Mouse (Mus musculus) stomach, embryonic 14.5 days (tissue): ENCODE data around the gene Megf11. TPM values are rescaled to one million over a fixed set of nuclear protein-coding genes. Genes with fewer than 3 reads are reported as not detected.
A peak's percentile ranks its signal among the peaks of the same experiment; 100 is the strongest.

Experiments
- ATAC-seq: fragments of 200-750 bp; cut with Nextera tagmentation; 2 replicates; pipeline ENCODE4 v1.8.0; 2017; ENCODE audit warnings: low read depth, moderate TSS enrichment; ENCODE audit not compliant: insufficient number of reproducible peaks, insufficient read depth, low FRiP score
- H3K27ac ChIP-seq: fragments of 300-500 bp; sonication (generic); 2 replicates; pipeline ENCODE4 v1.5.1; 2014; ENCODE audit warnings: mild to moderate bottlenecking, low read length, moderate library complexity, mixed read lengths
- H3K27me3 ChIP-seq: fragments of 300-500 bp; sonication (generic); 2 replicates; pipeline ENCODE4 v1.6.1; 2014; ENCODE audit warnings: low read length, control low read depth, mixed read lengths; ENCODE audit not compliant: control insufficient read depth, insufficient read depth
- H3K36me3 ChIP-seq: fragments of 300-500 bp; sonication (generic); 2 replicates; pipeline ENCODE4 v1.6.1; 2014; ENCODE audit warnings: mild to moderate bottlenecking, control low read depth, low read length, moderate library complexity, mixed read lengths; ENCODE audit not compliant: control insufficient read depth, insufficient read depth
- H3K4me1 ChIP-seq: fragments of 300-500 bp; sonication (generic); 2 replicates; pipeline ENCODE4 v1.6.1; 2014; ENCODE audit warnings: low read length, control low read depth, mixed read lengths; ENCODE audit not compliant: control insufficient read depth, insufficient read depth
- H3K4me2 ChIP-seq: fragments of 300-500 bp; sonication (generic); replicated peaks from 2 replicates; pipeline ENCODE4 v1.6.1; 2014; ENCODE audit warnings: low read depth, low read length, control low read depth
- H3K4me3 ChIP-seq: fragments of 300-500 bp; sonication (generic); 2 replicates; pipeline ENCODE4 v1.5.1; 2014; ENCODE audit warnings: low read depth, low read length, control low read depth
- H3K9ac ChIP-seq: fragments of 300-500 bp; sonication (generic); replicated peaks from 2 replicates; pipeline ENCODE4 v1.6.1; 2014; ENCODE audit warnings: low read depth, mild to moderate bottlenecking, control low read depth, low read length, moderate library complexity, mixed read lengths
- H3K9me3 ChIP-seq: fragments of 300-500 bp; sonication (generic); 2 replicates; pipeline ENCODE4 v1.6.1; 2016; ENCODE audit warnings: low read depth, low read length, control low read depth; ENCODE audit not compliant: control insufficient read depth
- WGBS: fragments of 180-500 bp; shearing (Covaris S2); extraction: QIAGEN DNeasy Blood & Tissue Kit; methylation state at CpG from one replicate; pipeline ENCODE4 v1.1.7; 2014; 5-methylcytosine and 5-hydroxymethylcytosine counted together
- polyA plus RNA-seq: library from polyadenylated mRNA; unstranded; fragments of >200 nt; fragmentation: Nextera tagmentation; extraction: Ambion mirVana; gene quantifications from 2 replicates; pipeline ENCODE4 v1.2.1, GENCODE M21; 2014

Megf11 gene
- polyA plus RNA-seq, 1 experiment from 2014 or later: 1.9 TPM

DNA sequence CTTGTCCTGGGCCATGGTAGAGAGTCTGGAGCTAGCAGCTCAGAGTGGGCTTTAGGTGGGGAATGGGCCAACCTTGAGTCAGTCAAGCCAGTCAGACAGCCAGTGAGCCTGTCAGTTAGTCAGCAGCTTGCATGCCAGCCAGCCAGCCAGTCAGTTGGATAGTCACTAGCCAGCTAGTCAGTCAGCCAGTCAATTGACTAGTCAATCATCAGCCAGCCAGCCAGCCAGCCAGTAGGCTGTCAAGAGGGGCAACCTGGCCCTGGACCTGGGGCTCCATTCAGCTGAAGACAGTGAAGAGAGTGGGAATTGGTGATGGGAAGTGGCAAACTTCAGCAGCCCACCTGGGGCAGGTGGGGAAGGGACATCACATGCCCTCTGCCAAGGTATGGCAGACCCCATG is 77.4 kb downstream of the Megf11 start:
- Histone ChIP-seq H3K4me1 (peaks cover 8% of the 10 kb centered on the region; the same call in 1 of the 2 replicates), H3K9ac (no peak overlapping the region), H3K36me3 (no peaks in the 10 kb centered on the region), H3K27ac (no peak overlapping the region), H3K4me2 (no peak overlapping the region), H3K9me3 (no peaks in the 10 kb centered on the region), H3K27me3 (no peaks in the 10 kb centered on the region), H3K4me3 (no peak overlapping the region)
- no peak for ATAC-seq

DNA sequence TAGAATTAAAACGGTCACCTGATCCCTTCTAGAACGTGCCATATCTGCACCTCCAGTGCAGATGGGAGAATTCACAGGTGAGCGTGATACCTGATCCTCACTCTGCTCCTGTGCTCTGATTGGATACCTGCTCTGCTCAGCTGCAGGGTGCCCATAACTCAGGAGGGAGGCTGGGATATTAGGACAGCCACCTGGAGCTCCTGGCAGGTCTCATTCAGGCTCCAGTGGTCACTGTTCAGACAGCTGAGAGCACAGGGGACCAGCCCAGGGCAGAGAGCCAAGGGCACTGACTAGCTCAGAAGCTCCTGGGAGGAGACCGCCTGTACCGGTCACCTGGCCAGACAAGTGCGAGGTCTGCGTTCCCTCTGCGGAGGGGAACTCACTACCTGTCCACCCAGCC is 80.7 kb downstream of the Megf11 start:
- Histone ChIP-seq H3K27me3 (no peaks in the 10 kb centered on the region), H3K27ac (no peak overlapping the region), H3K4me2 (no peak overlapping the region), H3K4me3 (no peak overlapping the region), H3K9me3 (no peaks in the 10 kb centered on the region), H3K36me3 (no peaks in the 10 kb centered on the region), H3K4me1 (no peaks in the 10 kb centered on the region), H3K9ac (no peak overlapping the region)
- peak; percentile 69; the same call in 1 of the 2 replicates for ATAC-seq
- 60% methylated on average over 8 of the region's 8 CpGs for WGBS

DNA sequence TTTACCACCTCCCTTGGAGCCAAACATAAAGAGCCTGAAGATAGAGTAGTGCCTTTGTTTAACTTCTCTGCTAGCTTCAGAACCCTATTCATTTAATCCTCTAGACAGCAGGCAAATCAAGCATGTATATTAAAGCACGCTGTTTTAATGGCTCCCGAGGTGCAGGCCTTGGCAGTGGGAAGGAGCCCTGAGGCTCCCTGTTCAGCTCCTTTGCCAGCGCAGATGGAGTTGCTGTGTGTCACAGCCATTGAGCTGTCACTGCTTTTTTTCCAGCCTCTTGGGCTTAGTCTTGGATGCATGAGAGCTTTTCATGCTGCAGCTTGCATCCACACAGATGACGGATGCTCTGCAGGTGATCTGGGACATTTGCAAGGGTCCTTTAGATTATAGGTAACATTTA is 81.1 kb downstream of the Megf11 start:
- WGBS: 53% methylated on average over 4 of the region's 4 CpGs
- ATAC-seq: no peak
- Histone ChIP-seq H3K27ac (no peak overlapping the region), H3K36me3 (no peaks in the 10 kb centered on the region), H3K27me3 (no peaks in the 10 kb centered on the region), H3K4me2 (no peak overlapping the region), H3K9ac (no peak overlapping the region), H3K9me3 (no peaks in the 10 kb centered on the region), H3K4me3 (no peak overlapping the region), H3K4me1 (no peaks in the 10 kb centered on the region)

DNA sequence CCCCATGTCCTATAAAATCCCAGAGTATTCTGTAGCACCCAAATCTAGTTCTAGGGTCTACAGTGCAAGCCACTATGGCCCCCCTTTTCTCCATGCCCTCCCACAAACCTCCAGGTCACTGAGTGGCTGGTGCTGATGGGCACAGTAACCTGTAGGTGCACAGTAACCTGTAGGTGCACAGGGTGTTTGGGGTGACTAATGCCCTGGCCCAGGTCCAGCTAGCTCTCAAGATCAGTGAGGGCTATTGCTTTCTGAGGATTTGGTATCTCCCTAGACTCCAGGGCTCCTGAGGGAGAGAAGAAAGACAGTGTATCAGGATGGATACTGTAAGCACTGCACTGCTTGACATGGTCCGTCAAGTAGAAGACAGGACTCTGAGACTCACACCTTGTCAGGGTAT is 85.4 kb downstream of the Megf11 start:
- WGBS: 89% methylated on average over 1 of the region's 1 CpGs
- no peak overlapping the region for H3K4me3 ChIP-seq
- H3K9me3 ChIP-seq: no peaks in the 10 kb centered on the region
- H3K4me2 ChIP-seq: no peak overlapping the region
- no peak for ATAC-seq
- no peaks in the 10 kb centered on the region for H3K27me3 ChIP-seq
- no peak overlapping the region for H3K9ac ChIP-seq
- no peaks in the 10 kb centered on the region for H3K36me3 ChIP-seq
- no peak overlapping the region for H3K27ac ChIP-seq
- H3K4me1 ChIP-seq: no peaks in the 10 kb centered on the region

DNA sequence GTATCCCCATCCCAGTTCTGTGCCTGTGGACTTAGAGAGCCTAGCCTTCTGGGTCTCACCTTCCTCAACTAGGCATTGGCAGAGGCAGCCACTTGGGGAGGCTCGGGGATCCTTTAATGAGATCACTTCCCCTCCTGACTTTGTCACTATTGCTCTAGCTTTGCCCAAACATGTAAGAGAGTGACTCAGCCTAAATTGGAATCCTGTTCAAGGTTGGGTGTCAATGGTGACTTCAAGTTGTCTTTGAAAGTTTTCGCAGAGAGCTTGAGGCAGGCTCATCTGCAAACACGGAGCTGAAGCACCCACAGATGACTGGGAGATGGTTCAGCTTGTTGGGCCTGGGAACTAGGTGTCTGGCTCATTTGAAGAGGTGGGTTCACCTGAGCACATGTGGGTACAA is 85.9 kb downstream of the Megf11 start:
- H3K27ac ChIP-seq: no peak overlapping the region
- H3K9ac ChIP-seq: no peak overlapping the region
- H3K9me3 ChIP-seq: no peaks in the 10 kb centered on the region
- no peaks in the 10 kb centered on the region for H3K36me3 ChIP-seq
- H3K4me3 ChIP-seq: no peak overlapping the region
- no peak overlapping the region for H3K4me2 ChIP-seq
- H3K27me3 ChIP-seq: no peaks in the 10 kb centered on the region
- no peak for ATAC-seq
- no peaks in the 10 kb centered on the region for H3K4me1 ChIP-seq
- WGBS: 88% methylated on average over 3 of the region's 3 CpGs

DNA sequence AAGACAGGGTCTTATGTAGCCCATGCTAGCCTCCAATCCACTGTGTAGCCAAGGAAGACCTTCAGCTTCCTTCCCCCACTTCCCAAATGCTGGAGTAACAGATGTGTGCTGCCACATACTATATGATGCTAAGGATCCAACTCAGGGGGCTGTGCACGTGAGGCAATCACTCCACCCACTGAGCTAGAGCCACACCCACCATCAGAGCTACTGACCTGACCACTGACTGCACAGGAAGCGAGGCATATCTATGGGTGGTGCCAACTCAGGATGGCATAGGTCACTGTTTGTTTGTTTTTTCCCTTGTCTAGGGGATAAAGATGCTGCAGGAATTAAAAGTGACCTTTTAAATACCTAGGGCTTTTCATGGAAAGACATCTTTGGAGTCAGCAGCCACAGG is 86.7 kb downstream of the Megf11 start:
- no peak for ATAC-seq
- H3K4me2 ChIP-seq: no peak overlapping the region
- no peaks in the 10 kb centered on the region for H3K27me3 ChIP-seq
- no peak overlapping the region for H3K27ac ChIP-seq
- H3K4me1 ChIP-seq: no peaks in the 10 kb centered on the region
- H3K9ac ChIP-seq: no peak overlapping the region
- H3K9me3 ChIP-seq: no peaks in the 10 kb centered on the region
- H3K4me3 ChIP-seq: no peak overlapping the region
- H3K36me3 ChIP-seq: no peaks in the 10 kb centered on the region
- WGBS: 35% methylated on average over 2 of the region's 2 CpGs

DNA sequence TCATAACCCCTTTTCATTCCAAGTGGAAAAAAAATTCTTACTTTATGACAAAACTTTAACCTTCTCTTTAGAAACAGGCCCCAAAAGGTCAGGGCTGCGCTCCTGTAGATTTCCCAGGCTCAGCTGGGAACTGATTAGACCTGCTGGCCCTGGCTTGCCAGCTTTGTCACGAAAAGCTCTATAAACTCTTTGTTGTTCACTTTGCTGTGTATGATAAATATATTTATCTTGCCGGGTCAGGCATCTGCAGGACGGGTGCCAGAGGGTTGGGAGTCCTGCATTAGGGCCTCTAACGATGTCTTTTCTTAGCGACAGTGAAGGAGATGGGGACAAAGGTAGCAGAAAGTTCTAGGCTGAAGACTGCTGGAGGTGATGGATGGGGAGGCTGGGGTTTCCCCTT is 87.3 kb downstream of the Megf11 start:
- no peaks in the 10 kb centered on the region for H3K9me3 ChIP-seq
- H3K27ac ChIP-seq: no peak overlapping the region
- 30% methylated on average over 6 of the region's 6 CpGs for WGBS
- no peak for ATAC-seq
- H3K27me3 ChIP-seq: no peaks in the 10 kb centered on the region
- no peak overlapping the region for H3K9ac ChIP-seq
- no peaks in the 10 kb centered on the region for H3K4me1 ChIP-seq
- no peak overlapping the region for H3K4me3 ChIP-seq
- H3K36me3 ChIP-seq: no peaks in the 10 kb centered on the region
- no peak overlapping the region for H3K4me2 ChIP-seq

DNA sequence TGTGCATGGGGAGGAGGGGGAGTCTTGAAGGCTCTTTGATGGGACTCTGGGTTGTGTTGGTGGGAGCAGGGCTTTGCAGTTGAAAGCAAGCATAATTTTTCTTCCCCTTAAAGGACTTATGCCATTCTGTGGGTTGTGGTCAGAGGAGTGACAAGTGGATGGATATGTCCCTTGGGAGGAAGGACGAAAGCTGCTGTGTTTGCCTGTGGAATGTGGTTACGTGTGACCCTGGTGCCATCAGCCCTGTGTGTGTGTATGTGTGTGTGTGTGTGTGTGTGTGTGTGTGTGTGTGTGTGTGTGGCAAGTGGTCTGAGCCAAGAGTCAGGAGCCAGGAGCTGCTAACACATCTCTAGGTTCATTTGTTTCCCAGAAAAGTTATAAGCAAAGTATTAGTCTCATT is 87.7 kb downstream of the Megf11 start:
- no peaks in the 10 kb centered on the region for H3K9me3 ChIP-seq
- no peak overlapping the region for H3K27ac ChIP-seq
- WGBS: 26% methylated on average over 2 of the region's 2 CpGs
- H3K4me1 ChIP-seq: no peaks in the 10 kb centered on the region
- H3K9ac ChIP-seq: no peak overlapping the region
- H3K4me2 ChIP-seq: no peak overlapping the region
- H3K27me3 ChIP-seq: no peaks in the 10 kb centered on the region
- ATAC-seq: no peak
- H3K4me3 ChIP-seq: no peak overlapping the region
- no peaks in the 10 kb centered on the region for H3K36me3 ChIP-seq

DNA sequence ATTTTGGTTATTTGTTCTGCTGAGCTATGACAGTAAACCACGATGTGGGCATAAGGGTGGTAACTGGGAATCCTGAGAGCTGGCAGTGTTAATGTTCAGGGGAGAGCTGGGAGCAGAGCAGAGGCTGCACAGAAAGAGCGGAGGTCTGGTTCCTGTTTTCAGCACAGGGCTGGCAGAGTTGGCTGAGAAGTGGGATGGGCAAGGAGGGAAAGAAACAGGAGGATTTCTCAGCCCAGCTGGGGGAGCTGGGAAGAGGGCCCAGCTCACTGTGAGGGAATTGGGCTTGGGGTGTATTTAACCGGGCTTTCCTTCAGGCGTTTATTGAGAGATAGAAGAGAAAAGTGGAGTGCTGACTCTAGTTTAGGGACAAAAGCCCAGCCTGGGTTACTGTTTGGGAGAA is 88.3 kb downstream of the Megf11 start:
- ATAC-seq: no peak
- Histone ChIP-seq H3K9me3 (no peaks in the 10 kb centered on the region), H3K4me2 (no peak overlapping the region), H3K9ac (no peak overlapping the region), H3K36me3 (no peaks in the 10 kb centered on the region), H3K4me1 (no peaks in the 10 kb centered on the region), H3K27me3 (no peaks in the 10 kb centered on the region), H3K4me3 (no peak overlapping the region), H3K27ac (no peak overlapping the region)
- WGBS: 50% methylated on average over 4 of the region's 4 CpGs
